Mouse (Mus musculus): ENCODE data around the gene Abcb4.

The Abcb4 gene

GRCm38 (mm10) chr5:8911567-8912198 lies 18.2 kb downstream of the Abcb4 start:
- no peak for DNase-seq (ENCODE audit: low read depth)

- DNase-seq (ENCODE audit: low read depth), result no peak
Observed at GRCm38 (mm10) chr5:8916400-8916799, 22.9 kb downstream of the Abcb4 start.

GRCm38 (mm10) chr5:8917069-8917468 lies 23.6 kb downstream of the Abcb4 start:
- DNase-seq (ENCODE audit: low read depth), result peak; percentile 70

- no peak for DNase-seq (ENCODE audit: low read depth)
Observed at GRCm38 (mm10) chr5:8928440-8928839, 34.9 kb downstream of the Abcb4 start.

- DNase-seq (ENCODE audit: low read depth), result no peak
Observed at GRCm38 (mm10) chr5:8937965-8938364, 44.4 kb downstream of the Abcb4 start.

- peak; percentile 46 for DNase-seq (ENCODE audit: low read depth)
Observed at GRCm38 (mm10) chr5:8941266-8941665, 47.7 kb downstream of the Abcb4 start.

- peak; percentile 70 for DNase-seq (ENCODE audit: low read depth)
Observed at GRCm38 (mm10) chr5:8943836-8944235, 50.3 kb downstream of the Abcb4 start.

- no peak for DNase-seq (ENCODE audit: low read depth)
Observed at GRCm38 (mm10) chr5:8947423-8948110, 54.0 kb downstream of the Abcb4 start.

- peak; percentile 16 for DNase-seq (ENCODE audit: low read depth)
Observed at GRCm38 (mm10) chr5:8953660-8954059, 60.1 kb downstream of the Abcb4 start.

GRCm38 (mm10) chr5:8955544-8955943 lies 62.0 kb downstream of the Abcb4 start:
- DNase-seq (ENCODE audit: low read depth), result peak; percentile 13

- DNase-seq (ENCODE audit: low read depth), result no peak
Observed at GRCm38 (mm10) chr5:8960534-8960933, 67.0 kb downstream of the Abcb4 start.

GRCm38 (mm10) chr5:8964487-8964886 lies 71.0 kb downstream of the Abcb4 start:
- DNase-seq (ENCODE audit: low read depth), result no peak

GRCm38 (mm10) chr5:8970694-8971093 lies 77.2 kb downstream of the Abcb4 start:
- DNase-seq (ENCODE audit: low read depth), result peak; percentile 40

- no peak for DNase-seq (ENCODE audit: low read depth)
Observed at GRCm38 (mm10) chr5:8972355-8972754, 78.8 kb downstream of the Abcb4 start.

- DNase-seq (ENCODE audit: low read depth), result no peak
Observed at GRCm38 (mm10) chr5:8974721-8975120, 81.2 kb downstream of the Abcb4 start.

- no peak for DNase-seq (ENCODE audit: low read depth)
Observed at GRCm38 (mm10) chr5:8985470-8985869, 92.0 kb downstream of the Abcb4 start.

- no peak for DNase-seq (ENCODE audit: low read depth)
Observed at GRCm38 (mm10) chr5:8987925-8988324, 94.4 kb downstream of the Abcb4 start.

- no peak for DNase-seq (ENCODE audit: low read depth)
Observed at GRCm38 (mm10) chr5:8990526-8990925, 97.0 kb downstream of the Abcb4 start.

GRCm38 (mm10) chr5:8991626-8992025 lies 98.1 kb downstream of the Abcb4 start:
- no peak for DNase-seq (ENCODE audit: low read depth)

- DNase-seq (ENCODE audit: low read depth), result peak; percentile 67
Observed at GRCm38 (mm10) chr5:8995966-8996685, 102.6 kb downstream of the Abcb4 start.

GRCm38 (mm10) chr5:8996686-8997512 lies 103.4 kb downstream of the Abcb4 start, which contains the start of gene Crot:
Gene Crot, minus strand, starts transcription at chr5:8997324.
- peak; percentile 94 for DNase-seq (ENCODE audit: low read depth)

GRCm38 (mm10) chr5:8997513-8997895 lies 104.0 kb downstream of the Abcb4 start:
- DNase-seq (ENCODE audit: low read depth), result no peak
